Mouse (Mus musculus) adrenal gland, adult 8-10 months (tissue): ENCODE results near the gene Gfap. TPM values are rescaled to one million over a fixed set of nuclear protein-coding genes. Genes with fewer than 3 reads are reported as not detected.

Source experiments
- DNase-seq: peaks from one replicate; pipeline ENCODE4 v3.0.0; 2022
- total RNA-seq, 4 experiments: library from RNA; stranded (reverse); gene quantifications; 2 replicates each; pipeline ENCODE4 v1.2.4; 2022

Gfap gene
- 1 to 10 TPM; 1.0 to 1.8 (median 1.8) TPM for total RNA-seq

- DNase-seq = peak; percentile 55
Measured at GRCm38 (mm10) chr11:102900763-102901162, at the start of gene Gfap. Gene Gfap, minus strand, starts transcription at chr11:102900912.

DNA sequence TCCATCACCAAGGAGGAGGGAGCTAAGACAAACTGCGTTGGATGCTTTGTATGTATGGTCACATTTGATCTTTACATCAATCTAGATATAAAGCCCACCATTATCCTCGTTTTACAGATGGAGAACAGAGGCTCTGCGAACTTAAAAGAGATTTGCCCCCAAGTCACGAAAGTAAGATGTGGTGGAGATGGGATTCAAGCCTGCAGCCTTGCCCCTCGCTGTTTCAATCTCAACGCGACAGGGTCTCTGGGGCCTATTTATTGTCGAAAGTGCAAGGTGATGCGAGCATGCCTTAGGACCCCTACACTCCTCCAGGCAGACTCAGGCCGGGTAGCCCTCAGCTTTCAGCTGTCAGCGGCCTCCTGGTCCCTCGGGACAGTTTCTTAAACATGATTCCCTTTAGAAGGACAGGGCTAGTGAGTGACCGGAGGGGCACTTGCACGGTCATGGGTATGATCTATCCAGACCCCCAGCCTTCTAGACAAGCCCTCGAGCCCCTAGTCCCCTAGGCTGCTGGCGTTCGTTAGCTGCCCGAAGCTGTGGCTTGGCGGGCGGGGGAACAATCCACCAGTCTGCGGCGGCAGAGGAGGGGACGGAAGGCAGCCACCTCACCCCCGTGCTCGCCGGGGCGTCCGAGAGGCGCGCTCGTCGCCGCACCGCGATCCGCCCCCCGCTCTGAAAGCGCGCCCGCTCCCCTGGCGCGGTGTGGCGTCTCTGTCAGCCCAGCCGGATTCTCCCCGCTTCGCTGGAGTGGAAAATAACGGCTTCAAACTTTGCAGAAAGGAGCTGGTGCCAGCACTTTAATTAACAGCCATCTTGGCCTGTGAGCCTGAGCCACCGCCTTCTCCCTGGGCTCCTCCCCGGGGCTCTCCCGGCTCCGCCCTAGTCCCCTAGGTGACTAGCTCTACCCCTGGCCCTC, 47.6 kb upstream of the Gfap start:
- DNase-seq = no peak

- no peak for DNase-seq
Measured at GRCm38 (mm10) chr11:102946992-102947343, 46.3 kb upstream of the Gfap start.

GRCm38 (mm10) chr11:102946265-102946991, 45.7 kb upstream of the Gfap start, which contains the start of gene C1ql1:
Gene C1ql1, minus strand, starts transcription at chr11:102946688.
- DNase-seq = peak; percentile 80

DNA sequence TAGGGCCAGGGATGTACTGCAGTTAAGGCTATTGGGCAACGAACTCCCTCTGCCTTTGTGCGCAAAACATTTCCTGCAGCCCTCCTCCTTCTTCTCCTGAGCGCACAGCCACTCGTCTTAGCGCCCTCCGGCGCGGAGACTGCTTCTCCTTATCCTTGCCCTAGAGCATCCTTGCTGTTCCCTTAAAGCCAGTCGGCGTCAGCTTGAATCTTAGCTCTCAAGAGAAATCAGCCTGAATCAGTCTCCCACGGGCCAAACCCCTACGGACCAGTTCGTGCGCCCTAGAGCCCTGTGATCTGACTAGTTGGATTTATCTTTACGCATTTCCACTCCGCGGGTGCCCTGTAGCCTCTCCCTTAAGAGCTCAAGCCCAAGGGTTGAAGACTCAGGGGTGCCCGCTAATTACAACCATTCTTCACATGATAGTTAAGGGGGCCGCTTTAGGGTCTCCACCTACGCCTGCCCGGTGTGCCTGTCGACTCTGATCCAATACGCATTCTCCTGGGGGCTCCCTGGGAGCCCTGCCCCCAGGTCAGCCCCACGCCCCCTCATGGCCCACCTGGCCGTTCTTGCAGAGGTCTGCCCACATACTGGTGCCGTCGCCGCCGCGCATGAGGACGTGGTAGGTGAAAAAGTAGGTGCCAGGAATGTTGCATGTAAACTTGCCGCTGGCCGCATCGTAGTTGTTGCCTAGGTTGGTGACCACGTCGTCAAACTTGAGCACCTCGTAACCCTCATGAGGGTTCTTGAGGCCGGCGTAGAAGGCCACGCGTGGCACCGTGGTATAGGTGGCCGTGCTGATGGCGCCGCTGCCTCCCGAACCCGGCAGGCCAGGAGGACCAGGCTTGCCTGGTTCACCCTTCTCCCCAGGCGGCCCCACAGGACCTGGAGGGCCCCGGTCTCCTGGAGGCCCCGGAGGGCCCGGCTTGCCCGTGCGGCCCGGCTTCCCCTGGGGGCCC, 44.9 kb upstream of the Gfap start:
- no peak for DNase-seq

- DNase-seq = no peak
Measured at GRCm38 (mm10) chr11:102941236-102941635, 40.5 kb upstream of the Gfap start.

DNA sequence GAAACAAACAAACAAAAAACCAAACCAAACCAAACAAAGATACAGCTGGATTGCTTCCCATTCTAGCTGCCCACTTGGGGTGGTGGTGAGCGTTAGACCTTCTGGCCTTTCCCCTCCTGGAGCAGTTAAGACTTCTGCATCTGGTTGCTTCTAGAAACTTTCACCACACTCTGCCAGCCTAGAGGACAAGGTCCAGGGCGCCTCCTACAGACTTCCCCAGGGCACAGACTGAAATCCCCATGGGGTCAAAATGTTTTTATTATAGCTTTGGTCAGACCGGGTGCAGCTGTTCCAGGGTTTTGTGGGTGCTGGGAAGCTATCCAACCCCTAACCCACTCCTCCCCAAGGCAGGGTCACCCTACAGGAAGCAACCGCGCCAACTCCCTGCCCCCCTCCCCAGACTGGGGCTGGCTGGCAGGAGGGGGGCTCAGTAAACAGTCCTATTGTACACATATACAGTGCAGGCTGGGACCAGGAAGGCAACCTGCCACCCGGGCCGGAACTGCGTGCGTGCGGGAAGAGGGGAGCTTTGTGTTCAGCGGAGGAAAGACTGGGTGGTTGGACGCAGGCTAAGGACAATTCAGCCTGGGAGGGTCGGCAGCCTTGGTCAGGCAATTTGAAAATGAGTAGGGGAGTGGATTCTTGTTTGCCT, 38.4 kb upstream of the Gfap start:
- DNase-seq = no peak

DNA sequence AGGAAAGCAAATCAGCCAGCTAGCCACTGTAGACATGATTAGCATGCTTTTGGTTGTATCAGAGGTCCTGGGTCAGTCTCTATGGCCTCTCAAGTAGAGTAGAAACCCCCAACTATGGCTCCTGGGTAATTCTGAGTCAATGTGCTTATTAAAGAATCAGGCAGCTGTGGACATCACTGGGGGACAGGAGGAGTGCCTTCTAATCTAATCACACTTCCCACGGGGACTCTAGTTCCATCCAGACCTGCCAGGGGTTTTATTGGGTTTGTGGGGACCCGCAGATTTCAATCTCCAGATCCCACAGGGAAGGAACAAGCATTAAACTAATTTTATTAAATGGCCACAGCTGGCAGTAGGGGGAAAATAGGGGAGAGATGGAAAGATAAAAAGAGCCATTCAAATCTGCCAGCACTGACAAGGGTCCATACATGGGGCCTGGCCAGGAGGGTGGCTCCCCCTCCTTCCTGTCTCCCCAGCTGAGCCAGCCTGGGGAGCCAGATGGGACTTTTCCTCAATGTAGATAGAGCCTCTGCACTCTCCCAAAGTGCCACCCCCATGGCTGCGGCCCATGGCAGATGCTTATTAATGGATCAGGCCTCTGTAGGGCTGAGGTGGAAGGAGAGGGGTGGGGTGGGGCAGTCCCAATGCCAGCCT, 36.9 kb upstream of the Gfap start:
- no peak for DNase-seq

GRCm38 (mm10) chr11:102936272-102936671, 35.6 kb upstream of the Gfap start:
- DNase-seq = no peak

- no peak for DNase-seq
Measured at GRCm38 (mm10) chr11:102930672-102931071, 30.0 kb upstream of the Gfap start.

- no peak for DNase-seq
Measured at GRCm38 (mm10) chr11:102925351-102925717, 24.6 kb upstream of the Gfap start.

- peak; percentile 91 for DNase-seq
Measured at GRCm38 (mm10) chr11:102924557-102925350, 24.0 kb upstream of the Gfap start, which contains the start of gene Kif18b. Gene Kif18b, minus strand, starts transcription at chr11:102925124.

DNA sequence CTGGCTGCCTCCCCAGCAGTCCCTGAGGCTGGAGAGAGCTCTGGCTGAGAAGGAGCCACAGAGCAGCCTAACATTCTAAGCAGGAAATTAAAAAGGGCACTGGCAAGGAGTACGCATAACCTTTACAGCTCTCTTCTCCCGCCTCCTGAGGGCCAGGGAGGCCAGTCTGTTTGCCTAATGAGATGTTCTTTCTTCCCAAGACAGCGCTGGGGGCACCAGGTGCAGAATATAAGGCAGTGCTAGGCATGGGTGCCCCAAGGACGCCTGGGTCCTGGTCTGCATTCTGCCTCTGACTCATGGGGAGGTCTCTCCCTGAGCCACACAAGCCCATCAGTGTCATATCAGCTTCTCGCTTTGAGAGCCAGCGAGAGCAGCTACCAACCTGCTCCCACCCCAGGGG, 20.8 kb upstream of the Gfap start:
- DNase-seq = no peak

GRCm38 (mm10) chr11:102918077-102918476, 17.4 kb upstream of the Gfap start:
- DNase-seq = no peak

GRCm38 (mm10) chr11:102915380-102915779, 14.7 kb upstream of the Gfap start:
- DNase-seq = no peak

GRCm38 (mm10) chr11:102911376-102911775, 10.7 kb upstream of the Gfap start:
- no peak for DNase-seq

- DNase-seq = no peak
Measured at GRCm38 (mm10) chr11:102903654-102904053, 2.9 kb upstream of the Gfap start.

DNA sequence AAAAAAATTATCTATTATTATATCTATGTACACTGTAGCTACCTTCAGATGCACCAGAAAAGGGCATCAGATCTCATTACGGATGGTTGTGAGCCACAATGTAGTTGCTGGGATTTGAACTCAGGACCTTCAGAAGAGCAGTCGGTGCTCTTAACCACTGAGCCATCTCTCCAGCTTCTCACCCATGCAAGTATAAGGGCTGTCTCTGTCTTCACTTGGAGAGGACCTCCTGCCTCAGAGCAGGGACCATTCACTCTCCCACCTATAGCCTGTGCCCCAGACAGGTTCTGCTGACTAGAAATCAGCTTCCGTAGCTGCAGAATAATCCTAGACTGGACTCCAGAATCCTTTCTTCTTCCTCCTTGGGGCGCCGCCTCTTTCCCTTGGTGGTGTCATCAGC, 1.4 kb upstream of the Gfap start:
- DNase-seq = no peak

DNA sequence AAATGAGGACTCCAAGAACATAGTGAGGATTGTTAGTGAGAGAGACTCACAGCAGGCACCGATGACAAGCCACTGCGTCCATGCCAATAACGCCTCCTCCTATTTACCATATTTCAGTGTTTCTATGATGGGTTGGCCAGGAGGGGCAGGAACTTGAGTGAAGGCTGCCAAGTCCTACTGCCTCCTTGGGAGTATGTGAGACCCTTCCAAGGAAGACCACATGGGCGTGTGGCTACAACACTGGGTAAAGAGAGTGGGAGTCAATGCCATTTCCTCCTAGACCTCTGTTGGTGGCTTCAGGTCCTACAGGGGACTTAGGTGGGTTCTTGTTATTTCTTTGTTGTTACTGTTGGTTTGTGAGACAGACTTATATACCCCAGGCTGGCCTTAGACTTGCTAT, 487 bp upstream of the Gfap start:
- DNase-seq = no peak

DNA sequence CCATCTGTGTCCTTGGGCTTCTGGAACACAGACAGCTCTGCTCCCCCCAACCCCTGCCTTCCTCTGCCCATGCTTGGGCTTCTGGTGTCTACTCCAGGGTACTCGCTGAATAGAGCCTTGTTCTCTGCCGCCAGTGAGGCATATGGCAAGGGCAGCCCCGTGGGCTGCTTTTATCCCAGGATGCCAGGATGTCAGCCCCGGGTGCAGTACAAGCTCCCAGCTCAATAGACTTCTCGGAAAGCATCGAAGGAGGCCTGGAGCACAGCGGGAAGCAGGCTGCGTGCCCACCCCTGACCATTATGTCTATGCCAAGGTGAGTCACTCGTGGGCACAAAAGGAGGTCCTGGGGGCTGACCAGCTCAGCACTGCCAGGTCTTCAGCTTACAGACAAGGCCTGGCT, 2.3 kb downstream of the Gfap start:
- no peak for DNase-seq

- DNase-seq = no peak
Measured at GRCm38 (mm10) chr11:102896641-102897040, 4.1 kb downstream of the Gfap start.
